Mouse (Mus musculus): ENCODE results near the gene Myo5c. TPM values are rescaled to one million over a fixed set of nuclear protein-coding genes. Genes with fewer than 3 reads are reported as not detected.

Myo5c gene
- polyA plus RNA-seq, 1 experiment from 2014 or later = 38.3 TPM

GRCm38 (mm10) chr9:75353094-75353493, 121.3 kb downstream of the Myo5c start:
- no peak overlapping the region for H3K27ac ChIP-seq (ENCODE audit: low read length)
- ATAC-seq (ENCODE audit: low read depth) = no peak
- H3K36me3 ChIP-seq (ENCODE audit: control insufficient read depth, insufficient read depth, low read length) = no peaks in the 10 kb centered on the region
- H3K4me3 ChIP-seq (ENCODE audit: low read length) = no peak overlapping the region
- 67% methylated on average over 8 of the region's 8 CpGs for WGBS
- H3K27me3 ChIP-seq (ENCODE audit: control insufficient read depth, insufficient read depth, low read depth, low read length) = no peaks in the 10 kb centered on the region
- H3K4me2 ChIP-seq (ENCODE audit: low read depth, low read length) = no peak overlapping the region
- no peaks in the 10 kb centered on the region for H3K4me1 ChIP-seq (replicated peaks; ENCODE audit: control insufficient read depth, insufficient read depth, low read length)
- no peak overlapping the region for H3K9ac ChIP-seq (ENCODE audit: low read length)
- no peaks in the 10 kb centered on the region for H3K9me3 ChIP-seq (ENCODE audit: control insufficient read depth, low read length)

Other genes starting within 250 kb of the Myo5c start
- 257 and 306 TPM in 2 replicates for gene Arpp19, start 194.4 kb upstream of the Myo5c start, polyA plus RNA-seq (2015; fragmentation: Nextera tagmentation; extraction: Ambion mirVana)
- 7.1 and 8.6 TPM in 2 replicates for gene Myo5a, start 161.0 kb upstream of the Myo5c start, polyA plus RNA-seq (2015; fragmentation: Nextera tagmentation; extraction: Ambion mirVana)
- gene Gnb5, start 74.3 kb downstream of the Myo5c start, polyA plus RNA-seq (2015; fragmentation: Nextera tagmentation; extraction: Ambion mirVana) = 16.8 and 17.5 TPM in 2 replicates
- gene Bcl2l10, start 115.7 kb downstream of the Myo5c start, polyA plus RNA-seq (2015; fragmentation: Nextera tagmentation; extraction: Ambion mirVana) = not detected in 2 replicates
- 41.8 and 47.4 TPM in 2 replicates for gene Mapk6, start 178.0 kb downstream of the Myo5c start, polyA plus RNA-seq (2015; fragmentation: Nextera tagmentation; extraction: Ambion mirVana)
- gene Leo1, start 209.5 kb downstream of the Myo5c start, polyA plus RNA-seq (2015; fragmentation: Nextera tagmentation; extraction: Ambion mirVana) = 32.2 and 36.3 TPM in 2 replicates

Measured in lung, embryonic 16.5 days (tissue).